Mouse (Mus musculus): Measurements from ENCODE around the gene Cmss1. TPM values are rescaled to one million over a fixed set of nuclear protein-coding genes. Genes with fewer than 3 reads are reported as not detected.

Gene Cmss1
- polyA plus RNA-seq, 1 experiment: 26.5 TPM

DNA sequence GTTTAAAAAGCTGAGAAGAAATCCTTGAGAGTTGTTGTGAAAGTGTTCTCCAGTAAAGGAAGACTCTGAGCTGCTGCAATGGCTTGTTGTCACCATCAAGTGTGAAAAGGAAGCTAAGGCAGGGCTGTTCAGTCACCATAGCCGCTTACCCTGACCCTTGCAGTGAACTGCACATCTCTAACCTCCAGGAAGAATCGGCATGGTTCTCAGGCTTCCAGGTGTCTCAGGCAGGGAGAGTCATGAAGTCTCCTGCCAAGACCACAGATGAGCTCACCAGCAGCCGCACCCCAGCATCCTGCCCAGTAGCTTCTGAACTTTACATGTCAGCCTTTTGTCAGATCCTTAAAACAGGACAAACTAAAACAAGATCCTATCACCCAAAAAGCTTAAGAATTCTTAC is 40.4 kb downstream of the Cmss1 start:
- H3K79me2 ChIP-seq (ENCODE audit: control insufficient read depth, insufficient read depth): peaks cover 90% of the 10 kb centered on the region
- no peak overlapping the region for H3ac ChIP-seq (ENCODE audit: control insufficient read depth, insufficient read length)
- no peaks in the 10 kb centered on the region for H3K27me3 ChIP-seq (ENCODE audit: control insufficient read depth, insufficient read depth, insufficient read length)

DNA sequence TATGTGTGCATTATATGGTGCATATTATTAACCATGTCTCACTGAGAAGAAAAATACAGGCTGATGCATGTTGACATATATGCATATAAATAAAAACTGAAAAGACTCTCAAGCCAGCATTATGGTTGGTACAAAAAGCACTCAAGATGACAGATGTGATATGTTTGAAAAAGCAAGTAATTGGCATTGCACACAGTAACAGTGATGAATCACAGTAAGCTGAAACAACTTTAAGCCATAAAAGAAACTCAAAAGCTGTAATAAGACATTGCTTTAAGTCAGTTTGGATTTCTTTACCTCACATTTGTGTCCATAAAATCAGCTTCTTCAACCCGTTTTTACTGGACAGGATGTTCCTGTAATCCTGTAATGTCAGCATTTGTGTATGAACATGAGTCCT is 41.9 kb downstream of the Cmss1 start:
- no peak overlapping the region for H3ac ChIP-seq (ENCODE audit: control insufficient read depth, insufficient read length)
- H3K79me2 ChIP-seq (ENCODE audit: control insufficient read depth, insufficient read depth): peaks cover 90% of the 10 kb centered on the region
- H3K27me3 ChIP-seq (ENCODE audit: control insufficient read depth, insufficient read depth, insufficient read length): no peaks in the 10 kb centered on the region
- H3K4me2 ChIP-seq (ENCODE audit: low read depth): no peak overlapping the region
- peaks cover 7% of the 10 kb centered on the region for H3K36me3 ChIP-seq (ENCODE audit: control insufficient read depth, insufficient read depth)
- H3K4me3 ChIP-seq: no peak overlapping the region
- no peak for TF ChIP-seq USF1 (IDR thresholded peaks at IDR 0.05; ENCODE audit: low read depth)
- no peak for TF ChIP-seq POLR2AphosphoS2 (IDR thresholded peaks at IDR 0.05; ENCODE audit: insufficient read length, low read depth)
- TF ChIP-seq TCF12 (IDR thresholded peaks at IDR 0.05; ENCODE audit: insufficient read depth, poor library complexity, severe bottlenecking): no peak
- TF ChIP-seq E2F4 (IDR thresholded peaks at IDR 0.05; ENCODE audit: insufficient read depth): no peak

More for the DNA sequence above, 40.4 kb downstream of the Cmss1 start:
- no peak for TF ChIP-seq USF1 (IDR thresholded peaks at IDR 0.05; ENCODE audit: low read depth)
- no peak for TF ChIP-seq E2F4 (IDR thresholded peaks at IDR 0.05; ENCODE audit: insufficient read depth)
- no peak for TF ChIP-seq SRF (IDR thresholded peaks at IDR 0.05; ENCODE audit: control insufficient read depth, insufficient read length, low read depth)
- no peak for TF ChIP-seq TCF12 (IDR thresholded peaks at IDR 0.05; ENCODE audit: insufficient read depth, poor library complexity, severe bottlenecking)
- H3K4me3 ChIP-seq: no peak overlapping the region
- H3K4me2 ChIP-seq (ENCODE audit: low read depth): no peak overlapping the region
- peaks cover 20% of the 10 kb centered on the region for H3K36me3 ChIP-seq (ENCODE audit: control insufficient read depth, insufficient read depth)

DNA sequence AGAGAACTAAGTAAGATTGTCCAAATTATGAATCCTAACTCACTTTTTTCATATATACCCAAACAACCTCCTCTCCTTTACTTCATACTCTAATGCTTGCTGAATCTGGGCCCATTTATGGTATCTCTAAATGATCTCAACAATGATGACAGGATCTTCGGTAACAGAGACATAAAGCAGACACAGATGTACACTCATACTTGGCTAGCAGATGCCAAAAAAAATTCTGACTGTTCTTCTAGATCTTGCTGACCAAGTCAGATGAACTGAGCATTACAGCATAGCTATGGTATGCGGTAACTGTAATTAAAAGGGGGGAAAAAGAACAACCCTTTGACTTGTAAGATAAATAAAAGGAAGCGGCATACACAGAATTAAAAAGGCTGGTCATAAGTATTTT is 43.2 kb downstream of the Cmss1 start:
- H3K27me3 ChIP-seq (ENCODE audit: control insufficient read depth, insufficient read depth, insufficient read length): no peaks in the 10 kb centered on the region
- H3K36me3 ChIP-seq (ENCODE audit: control insufficient read depth, insufficient read depth): peaks cover 3% of the 10 kb centered on the region
- no peak overlapping the region for H3K4me3 ChIP-seq
- TF ChIP-seq E2F4 (IDR thresholded peaks at IDR 0.05; ENCODE audit: insufficient read depth) (no peak), CEBPB (IDR thresholded peaks at IDR 0.05; ENCODE audit: insufficient read depth, poor library complexity, severe bottlenecking) (0 out of 2 replicates have a peak, but pooled peaks have one; percentile 11), SRF (IDR thresholded peaks at IDR 0.05; ENCODE audit: control insufficient read depth, insufficient read length, low read depth) (no peak), MAX (IDR thresholded peaks at IDR 0.05; ENCODE audit: low read depth) (no peak), USF1 (IDR thresholded peaks at IDR 0.05; ENCODE audit: low read depth) (no peak)
- peak overlapping the region; percentile 13 for H3K4me2 ChIP-seq (ENCODE audit: low read depth)
- peaks cover 89% of the 10 kb centered on the region for H3K79me2 ChIP-seq (ENCODE audit: control insufficient read depth, insufficient read depth)
- H3ac ChIP-seq (ENCODE audit: control insufficient read depth, insufficient read length): no peak overlapping the region

DNA sequence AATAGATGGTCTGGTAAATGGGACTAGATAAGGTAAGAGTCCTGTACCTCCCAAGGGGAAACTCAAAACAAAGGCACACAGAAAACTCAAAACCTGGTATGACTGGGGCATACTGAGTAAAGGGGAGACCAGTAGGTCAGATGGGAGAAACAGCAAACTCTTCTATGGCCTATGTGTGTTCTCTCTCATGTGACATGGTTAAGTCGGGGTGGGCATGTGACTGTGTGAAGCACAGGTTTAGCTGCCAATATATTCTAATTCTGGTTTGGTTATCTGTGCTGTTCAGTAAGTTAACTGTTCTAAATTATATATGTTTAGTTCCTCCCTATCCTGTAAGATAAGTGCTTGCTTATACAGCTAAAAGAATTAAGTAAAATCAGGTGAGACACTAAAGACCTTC is 46.5 kb downstream of the Cmss1 start:
- no peaks in the 10 kb centered on the region for H3K27me3 ChIP-seq (ENCODE audit: control insufficient read depth, insufficient read depth, insufficient read length)
- TF ChIP-seq CEBPB (IDR thresholded peaks at IDR 0.05; ENCODE audit: insufficient read depth, poor library complexity, severe bottlenecking) (no peak), TCF3 (IDR thresholded peaks at IDR 0.05; ENCODE audit: insufficient read length, low read depth) (no peak), SRF (IDR thresholded peaks at IDR 0.05; ENCODE audit: control insufficient read depth, insufficient read length, low read depth) (no peak), MYOG (IDR thresholded peaks at IDR 0.05; ENCODE audit: control insufficient read depth in 1 of 3, insufficient read depth in 1 of 3, insufficient read length in 2 of 3, low read depth in 2 of 3) (no peak), MAX (IDR thresholded peaks at IDR 0.05; ENCODE audit: low read depth) (no peak)
- peaks cover 96% of the 10 kb centered on the region for H3K79me2 ChIP-seq (ENCODE audit: control insufficient read depth, insufficient read depth)
- no peak overlapping the region for H3K4me3 ChIP-seq
- H3K4me2 ChIP-seq (ENCODE audit: low read depth): no peak overlapping the region
- no peak overlapping the region for H3ac ChIP-seq (ENCODE audit: control insufficient read depth, insufficient read length)
- H3K36me3 ChIP-seq (ENCODE audit: control insufficient read depth, insufficient read depth): peaks cover 3% of the 10 kb centered on the region

DNA sequence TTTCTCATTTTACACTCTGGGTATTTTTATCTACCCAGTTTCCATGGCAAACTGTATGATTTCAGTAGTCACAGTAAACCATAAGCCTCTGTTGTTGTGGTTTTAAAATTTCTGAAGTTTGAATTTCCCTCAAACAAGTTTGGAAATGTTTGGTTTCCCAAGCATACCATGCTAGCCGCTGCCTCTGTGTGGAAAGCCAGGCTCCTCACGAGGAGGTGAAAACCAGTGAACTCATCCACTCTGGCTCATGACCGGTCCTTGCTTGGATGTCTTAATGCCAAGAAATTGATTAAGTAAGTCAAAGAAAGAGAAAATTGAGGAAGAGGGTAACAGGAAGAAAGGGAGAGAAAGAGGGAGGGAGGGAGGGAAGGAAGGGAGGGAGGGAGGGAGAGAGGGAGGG is 48.4 kb downstream of the Cmss1 start:
- no peak overlapping the region for H3K4me3 ChIP-seq
- H3K36me3 ChIP-seq (ENCODE audit: control insufficient read depth, insufficient read depth): peaks cover 11% of the 10 kb centered on the region
- H3ac ChIP-seq (ENCODE audit: control insufficient read depth, insufficient read length): no peak overlapping the region
- H3K79me2 ChIP-seq (ENCODE audit: control insufficient read depth, insufficient read depth): peaks cover 99% of the 10 kb centered on the region
- H3K4me2 ChIP-seq (ENCODE audit: low read depth): no peak overlapping the region
- TF ChIP-seq REST (IDR thresholded peaks at IDR 0.05; ENCODE audit: insufficient read depth, insufficient read length) (no peak), MYOD1 (IDR thresholded peaks at IDR 0.05; ENCODE audit: control insufficient read depth in 1 of 3, insufficient read length in 2 of 3, low read depth in 2 of 3) (no peak)
- H3K27me3 ChIP-seq (ENCODE audit: control insufficient read depth, insufficient read depth, insufficient read length): no peaks in the 10 kb centered on the region

DNA sequence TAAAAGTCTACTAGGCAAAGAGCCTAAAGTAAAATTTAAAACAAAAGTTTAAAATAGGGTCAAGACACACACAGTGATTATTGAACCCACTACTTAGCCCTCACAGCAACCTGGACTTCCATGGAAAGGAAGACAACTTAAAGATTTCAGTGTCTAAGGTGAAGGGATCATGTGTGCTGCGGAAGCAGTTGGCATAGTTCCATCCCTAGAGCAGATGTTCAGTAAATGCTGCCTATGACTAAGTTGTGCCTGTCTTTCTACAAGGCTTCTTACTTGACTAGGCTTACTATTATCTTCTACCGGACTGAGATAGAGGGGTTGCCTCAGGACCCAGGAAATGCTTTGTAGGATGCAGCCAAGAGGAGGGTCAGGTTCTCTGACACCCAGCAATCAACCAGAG is 50.4 kb downstream of the Cmss1 start:
- no peak overlapping the region for H3K4me3 ChIP-seq
- no peaks in the 10 kb centered on the region for H3K27me3 ChIP-seq (ENCODE audit: control insufficient read depth, insufficient read depth, insufficient read length)
- peaks cover 24% of the 10 kb centered on the region for H3K36me3 ChIP-seq (ENCODE audit: control insufficient read depth, insufficient read depth)
- no peak overlapping the region for H3ac ChIP-seq (ENCODE audit: control insufficient read depth, insufficient read length)
- peaks cover 99% of the 10 kb centered on the region for H3K79me2 ChIP-seq (ENCODE audit: control insufficient read depth, insufficient read depth)
- peak overlapping the region; percentile 14 for H3K4me2 ChIP-seq (ENCODE audit: low read depth)
- TF ChIP-seq E2F4 (IDR thresholded peaks at IDR 0.05; ENCODE audit: insufficient read depth) (no peak), POLR2A (IDR thresholded peaks at IDR 0.05; ENCODE audit: insufficient read length, low read depth) (no peak), TCF3 (IDR thresholded peaks at IDR 0.05; ENCODE audit: insufficient read length, low read depth) (no peak), SRF (IDR thresholded peaks at IDR 0.05; ENCODE audit: control insufficient read depth, insufficient read length, low read depth) (no peak), MYOD1 (IDR thresholded peaks at IDR 0.05; ENCODE audit: control insufficient read depth in 1 of 3, insufficient read length in 2 of 3, low read depth in 2 of 3) (peak in 2 of 3 experiments; percentile 40 to 54), REST (IDR thresholded peaks at IDR 0.05; ENCODE audit: insufficient read depth, insufficient read length) (no peak), MAX (IDR thresholded peaks at IDR 0.05; ENCODE audit: low read depth) (no peak), TCF12 (IDR thresholded peaks at IDR 0.05; ENCODE audit: insufficient read depth, poor library complexity, severe bottlenecking) (no peak)

All from myocyte (in vitro differentiated cells).